Mouse (Mus musculus): ENCODE results near the gene Fmn2. TPM values are rescaled to one million over a fixed set of nuclear protein-coding genes. Genes with fewer than 3 reads are reported as not detected.

Fmn2 gene
- polyA plus RNA-seq, 1 experiment, result 0.22 TPM

GRCm38 (mm10) chr1:174643431-174644010 lies 141.9 kb downstream of the Fmn2 start:
- no peak overlapping the region for H3K27ac ChIP-seq (ENCODE audit: control insufficient read depth, insufficient read depth, low read length)
- TF ChIP-seq POLR2A (IDR thresholded peaks at IDR 0.05; ENCODE audit: control insufficient read depth, extremely low read depth, insufficient read depth, low read length, poor library complexity), result no peak
- TF ChIP-seq CTCF (IDR thresholded peaks at IDR 0.05; ENCODE audit: borderline replicate concordance, control insufficient read depth, extremely low read depth, insufficient read depth, low read length, poor library complexity), result no peak
- H3K4me1 ChIP-seq (replicated peaks; ENCODE audit: control insufficient read depth, insufficient read depth, low read length), result no peaks in the 10 kb centered on the region
- H3K36me3 ChIP-seq (ENCODE audit: control insufficient read depth, insufficient read depth, low read length), result no peaks in the 10 kb centered on the region
- no peak overlapping the region for H3K4me3 ChIP-seq (ENCODE audit: control insufficient read depth, insufficient read depth, low read length)
- DNase-seq, result no peak
- WGBS, result 92% methylated on average over 5 of the region's 5 CpGs
- H3K27me3 ChIP-seq (ENCODE audit: control insufficient read depth, insufficient read depth, low read length), result no peaks in the 10 kb centered on the region

- H3K27me3 ChIP-seq (ENCODE audit: control insufficient read depth, insufficient read depth, low read length), result no peaks in the 10 kb centered on the region
- no peak for DNase-seq
- H3K27ac ChIP-seq (ENCODE audit: control insufficient read depth, insufficient read depth, low read length), result no peak overlapping the region
- WGBS, result 94% methylated on average over 11 of the region's 11 CpGs
- H3K4me1 ChIP-seq (replicated peaks; ENCODE audit: control insufficient read depth, insufficient read depth, low read length), result no peaks in the 10 kb centered on the region
- no peaks in the 10 kb centered on the region for H3K36me3 ChIP-seq (ENCODE audit: control insufficient read depth, insufficient read depth, low read length)
- H3K4me3 ChIP-seq (ENCODE audit: control insufficient read depth, insufficient read depth, low read length), result no peak overlapping the region
- TF ChIP-seq POLR2A (IDR thresholded peaks at IDR 0.05; ENCODE audit: control insufficient read depth, extremely low read depth, insufficient read depth, low read length, poor library complexity) (no peak), CTCF (IDR thresholded peaks at IDR 0.05; ENCODE audit: borderline replicate concordance, control insufficient read depth, extremely low read depth, insufficient read depth, low read length, poor library complexity) (no peak)
Observed at GRCm38 (mm10) chr1:174649421-174649826, 147.8 kb downstream of the Fmn2 start.

GRCm38 (mm10) chr1:174654565-174654964 lies 152.9 kb downstream of the Fmn2 start:
- Histone ChIP-seq H3K27ac (ENCODE audit: control insufficient read depth, insufficient read depth, low read length) (no peak overlapping the region), H3K4me1 (replicated peaks; ENCODE audit: control insufficient read depth, insufficient read depth, low read length) (no peaks in the 10 kb centered on the region), H3K4me3 (ENCODE audit: control insufficient read depth, insufficient read depth, low read length) (no peak overlapping the region), H3K36me3 (ENCODE audit: control insufficient read depth, insufficient read depth, low read length) (no peaks in the 10 kb centered on the region), H3K27me3 (ENCODE audit: control insufficient read depth, insufficient read depth, low read length) (no peaks in the 10 kb centered on the region)
- TF ChIP-seq CTCF (IDR thresholded peaks at IDR 0.05; ENCODE audit: borderline replicate concordance, control insufficient read depth, extremely low read depth, insufficient read depth, low read length, poor library complexity) (no peak), POLR2A (IDR thresholded peaks at IDR 0.05; ENCODE audit: control insufficient read depth, extremely low read depth, insufficient read depth, low read length, poor library complexity) (no peak)
- DNase-seq, result no peak
- WGBS, result 83% methylated on average over 5 of the region's 5 CpGs

GRCm38 (mm10) chr1:174655354-174655753 lies 153.7 kb downstream of the Fmn2 start:
- H3K4me3 ChIP-seq (ENCODE audit: control insufficient read depth, insufficient read depth, low read length), result no peak overlapping the region
- no peak overlapping the region for H3K27ac ChIP-seq (ENCODE audit: control insufficient read depth, insufficient read depth, low read length)
- H3K36me3 ChIP-seq (ENCODE audit: control insufficient read depth, insufficient read depth, low read length), result no peaks in the 10 kb centered on the region
- no peaks in the 10 kb centered on the region for H3K4me1 ChIP-seq (replicated peaks; ENCODE audit: control insufficient read depth, insufficient read depth, low read length)
- no peak for TF ChIP-seq POLR2A (IDR thresholded peaks at IDR 0.05; ENCODE audit: control insufficient read depth, extremely low read depth, insufficient read depth, low read length, poor library complexity)
- TF ChIP-seq CTCF (IDR thresholded peaks at IDR 0.05; ENCODE audit: borderline replicate concordance, control insufficient read depth, extremely low read depth, insufficient read depth, low read length, poor library complexity), result no peak
- WGBS, result 95% methylated on average over 9 of the region's 9 CpGs
- no peaks in the 10 kb centered on the region for H3K27me3 ChIP-seq (ENCODE audit: control insufficient read depth, insufficient read depth, low read length)
- DNase-seq, result no peak

GRCm38 (mm10) chr1:174656554-174656953 lies 154.9 kb downstream of the Fmn2 start:
- no peak for TF ChIP-seq POLR2A (IDR thresholded peaks at IDR 0.05; ENCODE audit: control insufficient read depth, extremely low read depth, insufficient read depth, low read length, poor library complexity)
- TF ChIP-seq CTCF (IDR thresholded peaks at IDR 0.05; ENCODE audit: borderline replicate concordance, control insufficient read depth, extremely low read depth, insufficient read depth, low read length, poor library complexity), result no peak
- H3K27ac ChIP-seq (ENCODE audit: control insufficient read depth, insufficient read depth, low read length), result no peak overlapping the region
- H3K27me3 ChIP-seq (ENCODE audit: control insufficient read depth, insufficient read depth, low read length), result no peaks in the 10 kb centered on the region
- H3K36me3 ChIP-seq (ENCODE audit: control insufficient read depth, insufficient read depth, low read length), result no peaks in the 10 kb centered on the region
- H3K4me3 ChIP-seq (ENCODE audit: control insufficient read depth, insufficient read depth, low read length), result no peak overlapping the region
- H3K4me1 ChIP-seq (replicated peaks; ENCODE audit: control insufficient read depth, insufficient read depth, low read length), result no peaks in the 10 kb centered on the region
- 28% methylated on average over 4 of the region's 4 CpGs for WGBS
- no peak for DNase-seq

- TF ChIP-seq POLR2A (IDR thresholded peaks at IDR 0.05; ENCODE audit: control insufficient read depth, extremely low read depth, insufficient read depth, low read length, poor library complexity), result no peak
- no peak for TF ChIP-seq CTCF (IDR thresholded peaks at IDR 0.05; ENCODE audit: borderline replicate concordance, control insufficient read depth, extremely low read depth, insufficient read depth, low read length, poor library complexity)
- Histone ChIP-seq H3K27me3 (ENCODE audit: control insufficient read depth, insufficient read depth, low read length) (no peaks in the 10 kb centered on the region), H3K36me3 (ENCODE audit: control insufficient read depth, insufficient read depth, low read length) (no peaks in the 10 kb centered on the region), H3K4me1 (replicated peaks; ENCODE audit: control insufficient read depth, insufficient read depth, low read length) (no peaks in the 10 kb centered on the region), H3K27ac (ENCODE audit: control insufficient read depth, insufficient read depth, low read length) (no peak overlapping the region), H3K4me3 (ENCODE audit: control insufficient read depth, insufficient read depth, low read length) (no peak overlapping the region)
- 93% methylated on average over 12 of the region's 12 CpGs for WGBS
- no peak for DNase-seq
Observed at GRCm38 (mm10) chr1:174659459-174660223, 158.0 kb downstream of the Fmn2 start.

Data from thymus, adult 2 months (tissue).